Mouse (Mus musculus): ENCODE measurements around the gene Ugt1a9. TPM values are rescaled to one million over a fixed set of nuclear protein-coding genes. Genes with fewer than 3 reads are reported as not detected.
"Not testable (repeated sequence)": the region's sequence is repeated elsewhere in the genome, so short reads cannot be mapped to it uniquely, and the experiment has no call there.

Ugt1a9 gene
- total RNA-seq, 2 experiments from 2014 or later, result not detected

- DNase-seq, result no peak
- intact Hi-C loops (cut with DNase I), result no loop called here
Measured at GRCm38 (mm10) chr1:88217576-88217975, 147.0 kb downstream of the Ugt1a9 start.

DNA sequence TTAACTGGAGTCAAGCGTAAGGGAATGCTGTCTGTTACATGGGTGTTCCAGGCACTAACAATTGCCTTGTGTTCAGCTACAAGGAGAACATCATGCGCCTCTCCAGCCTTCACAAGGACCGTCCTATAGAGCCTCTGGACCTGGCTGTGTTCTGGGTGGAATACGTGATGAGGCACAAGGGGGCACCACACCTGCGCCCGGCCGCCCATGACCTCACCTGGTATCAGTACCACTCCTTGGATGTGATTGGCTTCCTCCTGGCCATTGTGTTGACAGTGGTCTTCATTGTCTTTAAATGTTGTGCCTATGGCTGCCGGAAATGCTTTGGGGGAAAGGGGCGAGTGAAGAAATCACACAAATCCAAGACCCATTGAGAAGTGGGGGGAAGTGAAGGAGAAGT, 147.5 kb downstream of the Ugt1a9 start:
- intact Hi-C loops (cut with DNase I), result no loop called here
- DNase-seq, result no peak

DNA sequence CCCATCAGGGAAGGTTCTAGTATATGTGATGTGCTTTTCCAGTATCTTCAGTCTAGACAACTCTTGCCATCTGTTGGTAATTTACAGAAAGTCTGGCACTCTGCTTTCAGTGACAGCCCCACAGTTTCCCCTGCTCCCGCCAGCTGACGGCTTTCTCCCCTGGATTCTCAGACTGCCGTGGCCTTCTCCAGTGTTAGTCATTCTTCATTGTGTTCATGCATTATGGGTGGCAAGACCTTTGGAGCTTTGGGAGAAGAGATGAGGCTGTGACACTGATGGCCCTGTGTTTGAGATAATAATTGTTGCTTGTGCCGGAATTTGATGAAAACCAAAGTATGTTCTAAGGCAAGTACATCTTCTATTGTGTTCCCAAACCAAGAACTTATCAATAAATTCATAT, 148.0 kb downstream of the Ugt1a9 start:
- intact Hi-C loops (cut with DNase I), result no loop called here
- no peak for DNase-seq

- no peak for DNase-seq
- intact Hi-C loops (cut with DNase I), result no loop called here
Measured at GRCm38 (mm10) chr1:88219054-88219453, 148.5 kb downstream of the Ugt1a9 start.

DNA sequence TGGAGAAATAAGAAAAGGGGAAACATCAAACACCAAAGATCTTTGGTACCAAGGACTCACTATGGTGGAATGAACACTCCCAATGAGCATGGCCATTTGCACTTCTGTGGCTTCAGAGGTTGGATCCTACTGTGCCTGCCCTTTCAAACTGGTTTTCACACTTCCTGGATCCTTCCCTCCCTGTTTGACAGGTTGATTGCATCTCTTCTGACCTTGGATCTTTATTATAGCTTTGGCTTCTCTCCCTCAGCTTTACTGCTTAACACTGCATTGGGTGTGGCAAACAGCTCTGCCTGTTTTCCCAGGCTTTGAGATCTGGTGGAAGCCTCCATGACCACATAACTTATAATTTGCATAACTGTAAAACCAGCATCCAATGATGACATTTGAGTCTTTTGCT, 149.7 kb downstream of the Ugt1a9 start:
- peak in 1 of 2 experiments; percentile 11 for DNase-seq
- intact Hi-C loops (cut with DNase I), result no loop called here

- intact Hi-C loops (cut with DNase I), result no loop called here
- no peak for DNase-seq
Measured at GRCm38 (mm10) chr1:88222216-88222615, 151.6 kb downstream of the Ugt1a9 start.

DNA sequence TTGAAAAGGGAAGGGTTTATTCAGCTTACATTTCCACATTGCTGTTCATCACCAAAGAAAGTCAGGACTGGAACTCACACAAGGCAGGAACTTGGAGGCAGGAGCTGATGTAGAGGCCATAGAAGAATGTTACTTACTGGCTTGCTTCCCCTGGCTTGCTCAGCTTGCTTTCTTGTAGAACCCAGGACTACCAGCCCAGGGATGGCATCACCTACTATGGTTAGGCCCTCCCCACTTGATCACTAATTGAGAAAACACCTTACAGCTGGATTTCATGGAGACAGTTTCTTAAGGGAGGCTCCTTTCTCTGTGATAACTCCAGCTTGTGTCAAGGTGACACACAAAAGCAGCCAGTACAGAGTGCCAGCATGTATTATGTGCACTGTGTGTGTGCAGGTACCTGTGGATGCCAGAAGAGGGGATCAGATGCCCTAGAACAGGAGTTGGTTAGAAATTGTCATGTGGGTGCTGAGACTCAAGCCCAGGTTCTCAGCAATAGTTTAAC, 152.5 kb downstream of the Ugt1a9 start:
- intact Hi-C loops (cut with DNase I), result not testable (repeated sequence)
- peak in 1 of 2 experiments; percentile 2 for DNase-seq

GRCm38 (mm10) chr1:88223591-88223990, 153.0 kb downstream of the Ugt1a9 start:
- peak in 1 of 2 experiments; percentile 6 for DNase-seq

DNA sequence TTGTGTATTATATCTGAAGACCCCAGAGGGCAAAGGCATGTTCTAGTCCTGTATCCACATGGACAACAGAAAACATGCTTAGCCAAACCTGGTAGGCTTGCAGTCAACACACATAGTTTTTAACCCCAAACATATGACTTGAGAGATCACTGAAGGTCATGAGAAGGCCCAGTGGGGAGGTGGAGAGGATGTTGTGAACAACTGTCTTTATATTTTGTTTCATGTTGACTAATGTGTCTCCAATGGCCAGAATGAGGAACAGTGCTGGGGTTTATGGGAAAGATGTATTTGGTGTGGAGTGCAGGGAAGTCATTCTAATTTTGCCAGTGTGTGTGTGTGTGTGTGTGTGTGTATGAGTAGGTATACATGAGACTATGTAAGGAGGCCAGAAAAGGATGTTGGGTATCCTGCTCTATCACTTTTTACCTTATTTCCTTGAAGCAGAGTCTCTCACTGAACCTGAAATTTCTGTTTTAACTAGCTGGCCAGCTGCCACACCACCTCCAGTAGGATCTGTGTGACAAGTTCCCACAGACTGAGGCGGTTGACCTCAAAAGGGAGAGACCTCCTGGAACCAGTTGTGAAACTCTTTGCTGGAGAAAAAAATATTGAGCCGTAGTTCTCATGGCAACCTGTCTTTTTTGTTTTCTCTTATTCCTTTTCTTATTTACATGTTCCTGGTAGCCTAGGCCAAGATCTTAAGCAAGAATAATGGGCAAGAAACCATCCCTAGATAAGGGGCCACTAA, 153.6 kb downstream of the Ugt1a9 start:
- intact Hi-C loops (cut with DNase I), result no loop called here
- DNase-seq, result peak in 1 of 2 experiments; percentile 21

More at GRCm38 (mm10) chr1:88223591-88223990, 153.0 kb downstream of the Ugt1a9 start:
- intact Hi-C loops (cut with DNase I), result no loop called here

GRCm38 (mm10) chr1:88225301-88225700, 154.7 kb downstream of the Ugt1a9 start:
- intact Hi-C loops (cut with DNase I); DNase-seq: not testable (repeated sequence)

DNA sequence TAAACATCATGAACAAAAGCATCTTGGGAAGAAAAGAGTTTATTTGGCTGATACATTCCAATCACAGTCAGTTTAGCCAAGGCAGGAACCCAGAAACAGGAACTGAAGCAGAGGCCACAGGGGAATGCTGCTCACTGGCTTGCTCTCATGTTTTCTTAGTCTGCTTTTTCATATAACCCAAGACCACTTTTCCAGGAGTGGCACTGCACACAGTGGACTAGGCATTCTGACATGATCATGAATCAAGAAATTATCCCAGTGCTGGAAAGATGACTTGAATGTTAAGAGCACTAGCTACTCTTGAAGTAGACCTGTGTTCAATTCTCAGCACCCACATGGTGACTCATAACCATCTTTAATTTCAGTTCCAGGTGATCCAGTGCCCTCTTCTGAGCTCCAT, 155.1 kb downstream of the Ugt1a9 start:
- intact Hi-C loops (cut with DNase I), result no loop called here
- peak; percentile 4 to 7 for DNase-seq

DNA sequence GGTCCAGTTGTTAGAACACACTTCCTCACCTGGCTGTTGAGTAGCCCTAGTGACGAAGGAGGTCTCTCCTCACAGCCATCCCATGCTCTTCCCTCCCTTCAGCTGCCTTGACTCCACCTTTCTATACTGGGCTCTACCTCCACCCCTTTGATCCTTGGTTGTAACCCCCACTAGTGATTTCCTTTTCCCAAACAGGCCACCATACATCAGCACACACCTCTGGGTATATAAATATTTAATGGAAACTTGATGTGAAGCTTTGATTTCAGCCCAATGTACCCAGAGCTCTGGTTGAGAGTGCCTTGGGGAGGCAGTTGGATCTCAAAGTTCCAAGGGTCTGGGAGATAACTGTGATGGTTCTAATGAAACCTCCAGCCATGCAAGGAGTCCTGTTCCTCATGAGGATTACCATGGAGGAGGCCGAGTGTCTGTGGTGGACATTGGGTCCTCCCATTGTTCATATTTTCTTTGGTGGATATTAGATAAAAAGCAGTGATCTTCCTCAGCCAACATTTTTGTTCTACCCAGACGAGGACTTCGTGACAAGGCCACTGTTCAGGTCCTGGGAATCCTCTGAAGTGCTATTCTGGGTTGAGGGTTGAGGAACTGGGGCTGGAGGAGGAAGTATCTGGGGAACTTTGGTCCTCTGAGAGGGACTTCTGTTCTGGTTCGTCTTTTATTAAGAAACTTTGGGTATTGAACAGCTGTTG, 156.2 kb downstream of the Ugt1a9 start, which contains the start of gene Mroh2a:
Gene Mroh2a (plus strand): TSS at position 317 of the 710 bp plus-strand sequence.
- intact Hi-C loops (cut with DNase I), result no loop called here
- DNase-seq, result peak; percentile 20 to 32

DNA sequence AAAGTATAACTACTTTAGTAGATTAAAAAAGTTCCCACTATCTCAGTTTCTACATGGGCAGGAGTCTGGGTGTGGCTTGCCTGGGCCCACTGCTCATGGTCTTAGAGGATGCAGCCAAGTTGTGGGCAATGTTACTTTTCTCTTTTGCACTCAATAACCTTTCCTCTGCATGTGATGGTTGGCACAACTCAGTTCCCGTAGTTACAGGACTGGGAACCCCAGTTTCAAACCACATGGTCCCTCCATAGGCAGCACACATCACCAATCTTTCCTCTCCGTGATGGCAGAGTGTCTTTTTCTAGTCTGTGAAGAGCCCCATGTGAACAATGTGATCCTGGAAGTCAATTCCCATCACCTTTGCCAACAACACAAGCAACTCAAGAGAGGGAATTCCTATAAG, 156.9 kb downstream of the Ugt1a9 start:
- peak; percentile 12 to 14 for DNase-seq
- intact Hi-C loops (cut with DNase I), result no loop called here

DNA sequence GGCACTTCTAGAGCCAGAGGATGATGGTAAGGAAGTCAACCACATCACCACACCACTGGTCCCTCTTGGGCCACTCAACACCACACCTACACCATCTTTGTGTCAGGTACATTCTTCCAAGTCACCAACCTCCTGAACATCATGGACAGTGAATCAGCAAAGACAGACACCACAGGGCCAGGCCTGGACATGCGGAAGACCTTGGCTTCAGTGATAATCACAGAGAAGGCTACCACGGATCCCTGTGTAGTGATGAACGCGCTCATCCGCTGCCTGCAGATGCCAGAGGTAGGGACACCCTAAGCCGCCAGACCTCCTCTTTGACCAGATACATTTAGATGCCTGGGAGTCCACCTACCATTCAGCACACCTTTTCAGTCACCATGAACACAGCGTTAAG, 157.5 kb downstream of the Ugt1a9 start:
- peak; percentile 10 for DNase-seq
- intact Hi-C loops (cut with DNase I), result no loop called here

GRCm38 (mm10) chr1:88229566-88229965, 159.0 kb downstream of the Ugt1a9 start:
- intact Hi-C loops (cut with DNase I), result no loop called here
- peak in 1 of 2 experiments; percentile 3 for DNase-seq

DNA sequence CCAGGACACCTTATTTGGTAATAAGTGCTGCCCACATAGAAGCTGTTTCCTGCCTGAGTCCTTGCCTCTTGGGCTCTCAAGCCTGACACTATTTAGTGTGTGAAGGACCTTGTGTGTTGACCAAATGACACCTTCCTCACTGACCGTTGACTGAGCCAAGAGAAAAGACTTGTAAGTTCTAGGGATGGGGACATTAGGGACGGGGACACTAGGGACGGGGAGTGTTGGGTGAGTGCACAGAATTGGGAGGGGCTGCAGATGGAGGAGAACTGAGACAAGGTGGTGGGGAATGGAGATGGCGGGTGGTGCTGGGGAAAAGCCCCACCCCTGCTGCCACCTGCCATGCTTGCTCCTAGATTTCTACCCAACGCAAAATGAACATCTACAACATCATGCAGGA, 159.4 kb downstream of the Ugt1a9 start:
- DNase-seq, result no peak
- intact Hi-C loops (cut with DNase I), result no loop called here

- DNase-seq, result no peak
- intact Hi-C loops (cut with DNase I), result no loop called here
Measured at GRCm38 (mm10) chr1:88230421-88230820, 159.8 kb downstream of the Ugt1a9 start.

DNA sequence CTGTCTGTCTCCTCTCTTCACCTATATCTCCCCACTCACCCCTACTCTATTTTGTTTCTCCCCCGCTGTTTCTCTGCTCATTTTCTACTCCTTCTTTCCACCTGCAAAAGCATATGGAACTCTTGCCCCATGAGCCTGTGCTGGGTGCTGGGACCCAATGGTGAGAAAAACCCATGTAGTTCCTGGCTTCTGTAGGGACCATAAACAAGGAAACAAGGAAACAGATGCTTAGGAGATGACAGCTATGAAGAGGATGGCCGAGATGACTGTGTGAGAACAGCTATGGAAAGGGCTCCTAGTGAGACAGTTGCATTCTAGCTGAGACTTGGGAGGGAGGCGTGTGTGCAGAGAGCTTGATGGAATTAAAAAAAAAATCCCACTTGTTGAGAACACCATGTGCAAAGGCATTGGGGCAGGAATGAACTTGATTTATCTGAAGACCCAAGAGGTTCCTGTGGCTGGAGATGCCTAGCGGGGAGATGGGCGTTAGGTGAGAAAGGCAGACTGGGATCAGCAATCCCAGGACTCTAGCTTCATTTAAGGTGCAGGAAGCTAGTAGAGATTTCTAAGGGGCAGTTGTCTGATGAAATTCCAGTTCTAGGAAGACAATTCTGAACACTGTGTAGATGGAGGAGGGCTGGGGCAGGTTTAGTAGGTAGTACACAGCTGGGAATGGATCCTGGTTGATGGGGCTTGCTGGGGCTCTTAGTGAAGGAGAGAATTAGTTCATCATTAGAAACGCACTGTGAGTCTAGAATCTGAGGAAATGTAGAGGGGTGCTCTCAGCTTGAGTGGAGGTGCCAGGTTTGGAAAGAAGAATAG, 160.6 kb downstream of the Ugt1a9 start:
- no peak for DNase-seq
- intact Hi-C loops (cut with DNase I), result no loop called here

- intact Hi-C loops (cut with DNase I), result no loop called here
- DNase-seq, result no peak
Measured at GRCm38 (mm10) chr1:88231803-88232499, 161.4 kb downstream of the Ugt1a9 start.

DNA sequence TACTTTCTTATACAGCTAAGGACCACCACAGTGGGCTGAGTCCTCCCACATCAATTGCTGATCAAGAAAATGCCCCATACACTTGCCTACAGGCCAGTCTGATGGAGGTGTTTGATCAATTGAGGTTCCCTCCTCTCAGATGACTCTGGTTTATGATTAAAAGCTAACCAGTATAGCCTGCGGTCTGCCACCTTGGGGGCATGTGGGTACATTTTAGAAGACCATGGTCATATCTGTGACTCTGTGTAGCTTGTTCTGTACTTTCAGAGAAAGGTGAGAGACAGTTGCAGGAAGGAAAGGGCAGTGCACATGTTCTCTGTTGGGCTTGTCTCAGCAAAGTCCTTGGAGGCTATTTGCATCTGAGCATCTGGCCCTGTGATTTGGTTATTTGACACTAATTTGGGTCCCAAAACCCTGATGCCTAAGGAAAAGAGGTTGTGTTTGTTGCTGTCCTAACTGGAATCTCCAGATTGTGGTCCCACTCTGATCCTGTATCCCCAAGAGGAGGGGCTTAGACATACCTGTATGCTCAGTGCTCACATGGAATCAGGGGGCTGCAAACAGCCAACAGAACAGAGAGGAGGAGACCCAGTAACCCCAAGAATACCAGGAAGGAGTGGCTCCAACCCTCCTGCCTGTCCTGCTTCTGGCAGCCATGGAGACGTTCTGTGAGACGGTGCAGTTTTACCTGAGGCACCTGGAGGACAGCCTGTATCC, 162.2 kb downstream of the Ugt1a9 start:
- intact Hi-C loops (cut with DNase I), result no loop called here
- no peak for DNase-seq

Measured in heart, postnatal 36 days (tissue).